Mouse (Mus musculus) activated CD4-positive, CD25-positive, alpha-beta regulatory T cell, adult 9 weeks (primary cell): ENCODE results near the gene Gm44965. TPM values are rescaled to one million over a fixed set of nuclear protein-coding genes. Genes with fewer than 3 reads are reported as not detected.

ENCODE experiments used
- polyA plus RNA-seq: library from polyadenylated mRNA; unstranded; fragments of 100-300 nt; shearing (Covaris generic); gene quantifications from one replicate; pipeline ENCODE4 v1.2.1, GENCODE M21; 2017

The Gm44965 gene
- 1.6 TPM for polyA plus RNA-seq

GRCm38 (mm10) chr6:48593158-48594042 is at the start of gene Gm44965, which contains the start of gene Repin1:
Gene Gm44965, plus strand, starts transcription at chr6:48593941.
Gene Repin1, plus strand, starts transcription at chr6:48593883.

GRCm38 (mm10) chr6:48554280-48555103 is 39.2 kb upstream of the Gm44965 start, which contains the start of gene Lrrc61:
Gene Lrrc61, plus strand, starts transcription at chr6:48554796.

GRCm38 (mm10) chr6:48572572-48573061 is 21.1 kb upstream of the Gm44965 start, which contains the start of gene Rarres2:
Gene Rarres2, minus strand, starts transcription at chr6:48572789.

GRCm38 (mm10) chr6:48589194-48589750 is 4.5 kb upstream of the Gm44965 start, which contains the start of gene Gm45021:
Gene Gm45021, plus strand, starts transcription at chr6:48589610.

GRCm38 (mm10) chr6:48601271-48602079 is 7.7 kb downstream of the Gm44965 start, which contains the start of gene Zfp775:
Gene Zfp775, plus strand, starts transcription at chr6:48602063.

DNA sequence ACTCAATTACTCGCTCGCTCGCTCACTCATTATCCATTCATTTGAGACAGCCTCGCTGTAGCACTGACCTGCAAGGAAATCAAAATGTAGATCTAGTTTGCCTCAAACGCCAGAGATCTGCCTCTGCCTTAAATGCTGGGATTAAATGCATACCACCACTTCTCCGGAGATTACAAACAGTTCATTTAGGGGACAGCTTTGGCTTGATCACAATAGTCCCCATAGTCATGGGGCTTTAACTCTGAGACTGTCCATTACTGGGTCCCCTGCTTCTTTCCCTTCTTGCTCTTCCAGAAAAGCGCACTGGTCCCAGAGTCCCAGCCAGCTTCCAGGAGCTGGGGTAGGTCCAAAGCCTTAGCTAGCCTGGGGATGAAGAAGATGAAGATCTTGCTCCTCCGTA is 32.7 kb downstream of the Gm44965 start, which contains the start of gene AI854703:
Gene AI854703, plus strand, starts transcription at position 301 of the 400 bp plus-strand sequence.

DNA sequence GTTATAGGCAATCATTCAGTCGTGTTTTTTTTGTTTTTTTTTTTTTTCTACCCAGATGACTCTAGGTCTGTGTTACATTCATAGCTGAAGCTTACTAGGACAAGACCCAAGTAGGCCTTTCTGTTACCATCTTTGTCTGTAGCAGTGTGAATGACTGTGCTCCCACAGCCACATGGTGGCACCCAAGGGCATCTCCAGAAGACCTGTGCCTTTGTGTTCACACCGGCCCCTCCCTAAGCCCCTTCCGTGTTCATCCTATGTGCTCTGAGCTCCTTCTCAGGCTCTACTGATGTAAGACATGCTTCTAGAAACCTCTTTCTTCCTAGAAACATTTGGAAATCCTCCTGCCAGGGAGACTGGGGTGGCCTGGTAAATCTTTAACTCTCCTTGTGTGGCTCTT is 53.3 kb downstream of the Gm44965 start, which contains the start of gene Gimap8:
Gene Gimap8, plus strand, starts transcription at position 240 of the 400 bp plus-strand sequence.

Other genes starting within 250 kb of the Gm44965 start
- gene Krba1, start 198.4 kb upstream of the Gm44965 start, polyA plus RNA-seq, result 33.9 TPM
- 17.5 TPM for gene Zfp467, start 148.1 kb upstream of the Gm44965 start, polyA plus RNA-seq
- gene Sspo, start 145.7 kb upstream of the Gm44965 start, polyA plus RNA-seq, result 0.32 TPM
- gene Atp6v0e2, start 56.3 kb upstream of the Gm44965 start, polyA plus RNA-seq, result 0.17 TPM
- 58.0 TPM for gene Lrrc61, start 39.1 kb upstream of the Gm44965 start, polyA plus RNA-seq
- 0.70 TPM for gene Rarres2, start 21.2 kb upstream of the Gm44965 start, polyA plus RNA-seq
- gene Gm45021, start 4.3 kb upstream of the Gm44965 start, polyA plus RNA-seq, result not detected
- gene Repin1, start 58 bp upstream of the Gm44965 start, polyA plus RNA-seq, result 5.3 TPM
- 3.4 TPM for gene Zfp775, start 8.1 kb downstream of the Gm44965 start, polyA plus RNA-seq
- gene AI854703, start 32.8 kb downstream of the Gm44965 start, polyA plus RNA-seq, result 3.6 TPM
- gene Gimap8, start 53.3 kb downstream of the Gm44965 start, polyA plus RNA-seq, result 210 TPM
- 321 TPM for gene Gimap9, start 82.2 kb downstream of the Gm44965 start, polyA plus RNA-seq
- gene Gimap4, start 90.6 kb downstream of the Gm44965 start, polyA plus RNA-seq, result 1,867 TPM
- 1,010 TPM for gene Gimap6, start 114.3 kb downstream of the Gm44965 start, polyA plus RNA-seq
- 32.1 TPM for gene Gm28053, start 124.7 kb downstream of the Gm44965 start, polyA plus RNA-seq
- 594 TPM for gene Gimap7, start 124.7 kb downstream of the Gm44965 start, polyA plus RNA-seq
- 290 TPM for gene Gimap1, start 145.1 kb downstream of the Gm44965 start, polyA plus RNA-seq
- 244 TPM for gene Gimap5, start 152.3 kb downstream of the Gm44965 start, polyA plus RNA-seq
- gene Gimap3, start 176.9 kb downstream of the Gm44965 start, polyA plus RNA-seq, result 2,373 TPM
- gene Tmem176a, start 247.0 kb downstream of the Gm44965 start, polyA plus RNA-seq, result 6.7 TPM
- 13.0 TPM for gene Tmem176b, start 247.6 kb downstream of the Gm44965 start, polyA plus RNA-seq